Mouse (Mus musculus) MEL (cell line): ENCODE data around the gene Chst3.

Source experiments
- CTCF ChIP-seq, 3 experiments: IDR thresholded peaks in 2 of 3; conservative IDR thresholded peaks in 1 of 3; 2 replicates each; pipeline ENCODE4 v1.5.1; 2011 to 2012; ENCODE audit warnings: low read length in 3 of 3, low read depth in 2 of 3, mild to moderate bottlenecking in 2 of 3, improper control_type of control experiment in 1 of 3, inconsistent platforms in 1 of 3, mixed read lengths in 1 of 3, moderate library complexity in 1 of 3; ENCODE audit not compliant: control insufficient read depth in 1 of 3, insufficient read depth in 1 of 3, poor library complexity in 1 of 3, severe bottlenecking in 1 of 3
- POLR2A ChIP-seq, 2 experiments: IDR thresholded peaks; 2 replicates each; pipeline ENCODE4 v1.6.1; 2011 to 2012; ENCODE audit warnings: low read length in 2 of 2, mild to moderate bottlenecking in 2 of 2, control low read depth in 1 of 2, improper control_type of control experiment in 1 of 2, low read depth in 1 of 2, moderate library complexity in 1 of 2; ENCODE audit not compliant: control insufficient read depth in 1 of 2, insufficient read depth in 1 of 2, poor library complexity in 1 of 2
- USF2 ChIP-seq, 2 experiments: IDR thresholded peaks; 2 replicates each; pipeline ENCODE4 v1.6.1; 2011 to 2012; ENCODE audit warnings: improper control_type of control experiment in 2 of 2, low read length in 2 of 2, borderline replicate concordance in 1 of 2, inconsistent platforms in 1 of 2, low read depth in 1 of 2, mild to moderate bottlenecking in 1 of 2; ENCODE audit not compliant: insufficient read depth in 1 of 2
- ZMIZ1 ChIP-seq: IDR thresholded peaks from 2 replicates; pipeline ENCODE4 v1.6.1; 2012; ENCODE audit warnings: low read depth, mild to moderate bottlenecking, inconsistent platforms, low read length, improper control_type of control experiment, moderate library complexity

DNA sequence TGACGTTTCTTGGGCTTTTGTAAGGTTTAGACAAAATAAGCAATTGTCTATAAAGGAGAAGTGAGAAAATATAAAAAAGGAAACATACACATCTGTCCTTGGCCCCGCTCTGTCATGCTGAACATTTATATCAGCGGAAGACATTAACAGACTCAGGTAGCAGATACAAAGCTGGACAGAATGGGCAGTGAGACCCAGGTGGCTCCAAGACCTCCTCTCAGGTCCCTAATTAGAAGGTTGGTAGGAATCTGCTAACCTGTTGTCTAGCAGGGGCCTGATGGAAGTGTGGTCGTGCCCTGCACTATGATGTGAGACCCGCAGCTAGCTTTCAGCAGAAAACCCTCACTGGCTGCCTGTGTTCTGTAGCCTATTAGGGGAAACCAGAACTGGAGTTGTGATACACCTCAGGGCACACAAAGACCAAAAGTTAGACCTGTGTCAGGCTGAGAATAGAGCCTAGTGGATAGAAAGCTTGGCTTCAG, 1.0 kb upstream of the Chst3 start:
- TF ChIP-seq POLR2A (IDR thresholded peaks at IDR 0.05; ENCODE audit: control insufficient read depth in 1 of 2, insufficient read depth in 1 of 2, low read depth in 1 of 2, low read length in 2 of 2, poor library complexity in 1 of 2) (no peak), CTCF (IDR thresholded peaks at IDR 0.05 in 2 of 3, conservative IDR thresholded peaks at IDR 0.05 in 1 of 3; ENCODE audit: control insufficient read depth in 1 of 3, insufficient read depth in 1 of 3, low read depth in 2 of 3, low read length in 3 of 3, poor library complexity in 1 of 3, severe bottlenecking in 1 of 3) (no peak), ZMIZ1 (no peak), USF2 (IDR thresholded peaks at IDR 0.05; ENCODE audit: borderline replicate concordance in 1 of 2, insufficient read depth in 1 of 2, low read depth in 1 of 2, low read length in 2 of 2) (no peak)
